Mouse (Mus musculus) E14TG2a.4 (cell line): Measurements from ENCODE around the gene Cd248.

Source experiments
- CTCF ChIP-seq: conservative IDR thresholded peaks from 2 replicates; pipeline ENCODE4 v1.5.1; 2014; ENCODE audit warnings: low read length
- NANOG ChIP-seq: IDR thresholded peaks from 2 replicates; pipeline ENCODE4 v1.6.1; 2014; ENCODE audit warnings: borderline replicate concordance, low read length, mixed read lengths

DNA sequence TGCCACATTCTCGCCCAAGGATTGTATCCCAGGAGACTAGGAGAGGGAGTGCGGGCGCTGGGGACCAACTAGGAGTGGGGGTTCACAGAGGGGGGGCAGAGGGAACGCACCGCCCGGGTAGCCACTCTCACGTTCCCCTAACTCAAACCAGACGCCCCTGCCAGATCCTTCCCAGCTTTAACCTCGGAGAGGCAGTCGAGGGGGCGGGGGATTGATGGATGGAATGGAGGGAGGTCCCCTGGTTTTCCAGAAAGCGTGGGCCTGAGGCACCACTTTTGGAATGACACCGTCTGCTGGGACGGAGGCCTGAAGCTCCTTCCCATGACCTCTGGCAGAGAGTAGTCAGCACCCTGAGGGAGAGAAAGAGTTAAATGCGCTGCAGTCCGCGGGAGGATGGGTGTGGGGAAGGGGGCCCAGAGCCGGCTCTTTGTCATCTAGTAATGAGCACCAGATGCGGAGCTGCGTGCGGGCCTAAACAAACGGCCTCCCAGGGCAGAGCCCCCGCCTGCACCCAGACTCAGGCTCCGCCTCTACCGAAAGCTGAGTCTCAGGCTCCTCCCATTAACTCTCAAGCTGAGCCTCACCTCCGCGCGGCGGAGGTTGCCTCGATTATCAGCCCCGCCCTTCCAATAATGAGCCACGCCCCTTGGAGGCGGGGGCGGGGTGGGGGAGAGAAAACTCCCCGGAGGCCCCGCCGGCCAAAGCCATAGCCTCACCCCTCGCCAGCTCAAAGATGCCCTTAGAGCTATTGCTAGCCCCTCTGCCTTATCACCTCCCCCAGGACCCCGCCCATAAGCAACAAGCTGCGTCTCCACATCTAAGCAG, 3.9 kb downstream of the Cd248 start:
- TF ChIP-seq CTCF, result no peak
- TF ChIP-seq NANOG, result no peak
